Mouse (Mus musculus): ENCODE results near the gene Ccdc151. TPM values are rescaled to one million over a fixed set of nuclear protein-coding genes. Genes with fewer than 3 reads are reported as not detected.

Gene Ccdc151
- polyA plus RNA-seq, 1 experiment from 2014 or later = 4.0 TPM

DNA sequence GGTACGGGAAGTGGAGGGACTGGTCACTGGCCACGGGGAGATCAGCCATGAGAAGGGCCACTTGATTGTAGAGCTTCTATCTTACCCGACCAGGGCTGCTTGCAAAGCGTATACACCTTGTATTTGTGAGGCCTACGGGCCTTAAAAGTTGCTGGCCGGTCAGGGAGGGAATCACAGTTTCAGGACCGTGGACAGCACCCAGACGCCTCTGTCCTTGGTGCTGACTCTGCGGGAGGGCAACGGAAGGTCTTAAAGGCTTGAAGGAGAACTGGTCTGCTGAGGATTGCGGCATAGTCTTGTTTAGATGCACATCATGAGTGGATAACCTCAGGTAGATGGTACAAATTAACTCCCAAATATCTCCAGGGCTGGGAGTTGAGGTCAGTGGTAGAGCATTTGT is 52.1 kb downstream of the Ccdc151 start:
- no peaks in the 10 kb centered on the region for H3K36me3 ChIP-seq (replicated peaks)
- peak; percentile 87 for DNase-seq (ENCODE audit: low spot score)
- no peak overlapping the region for H3K27ac ChIP-seq (replicated peaks)
- peaks cover 18% of the 10 kb centered on the region for H3K4me1 ChIP-seq
- H3K4me3 ChIP-seq = no peak overlapping the region
- peaks cover 38% of the 10 kb centered on the region for H3K27me3 ChIP-seq (replicated peaks; ENCODE audit: low read depth, poor library complexity, severe bottlenecking)
- 15% methylated on average over 11 of the region's 11 CpGs for WGBS
- no peaks in the 10 kb centered on the region for H3K9me3 ChIP-seq

DNA sequence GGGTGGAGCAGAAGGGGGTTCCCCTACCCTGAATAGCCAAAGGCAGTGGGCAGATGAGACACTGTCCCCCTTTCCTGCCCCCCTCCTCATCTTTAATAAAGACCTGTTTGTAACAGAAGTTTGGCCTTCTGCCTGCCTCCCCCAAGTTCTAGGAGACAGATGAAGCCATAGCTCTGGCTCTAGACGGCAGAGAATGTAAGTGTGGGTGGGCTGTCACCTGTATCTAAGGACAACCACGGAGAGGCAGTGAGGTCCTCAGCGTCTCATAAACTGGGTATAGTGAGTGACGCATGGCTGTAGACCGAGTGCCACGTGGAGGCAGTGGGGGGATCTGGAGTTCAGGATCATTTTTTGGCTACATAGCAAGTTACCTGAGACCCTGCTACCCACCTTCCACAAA is 53.6 kb downstream of the Ccdc151 start:
- H3K27me3 ChIP-seq (replicated peaks; ENCODE audit: low read depth, poor library complexity, severe bottlenecking) = peaks cover 46% of the 10 kb centered on the region
- H3K36me3 ChIP-seq (replicated peaks) = no peaks in the 10 kb centered on the region
- 64% methylated on average over 6 of the region's 6 CpGs for WGBS
- DNase-seq (ENCODE audit: low spot score) = no peak
- peaks cover 20% of the 10 kb centered on the region for H3K4me1 ChIP-seq
- H3K4me3 ChIP-seq = no peak overlapping the region
- no peaks in the 10 kb centered on the region for H3K9me3 ChIP-seq
- H3K27ac ChIP-seq (replicated peaks) = no peak overlapping the region

DNA sequence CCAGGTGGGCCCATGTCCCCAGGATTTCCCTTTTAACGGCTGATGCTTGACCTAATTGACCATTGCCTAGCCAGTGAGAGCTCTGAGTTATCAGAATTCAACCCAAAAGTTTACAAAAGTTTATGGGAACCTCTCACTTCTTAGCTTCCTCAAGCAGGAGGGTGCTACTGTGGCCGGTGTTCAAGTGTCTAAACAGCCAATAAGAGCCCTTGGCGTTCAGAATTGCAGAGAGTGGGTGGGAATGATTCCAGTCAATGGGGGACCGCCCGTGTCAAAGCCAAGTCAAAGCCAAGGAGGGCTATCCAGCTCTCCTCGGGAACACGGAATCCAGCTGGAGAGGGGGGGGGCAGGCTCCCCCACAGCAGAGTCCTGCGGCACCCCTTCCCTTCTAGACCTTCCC is 54.3 kb downstream of the Ccdc151 start:
- no peak overlapping the region for H3K4me3 ChIP-seq
- H3K36me3 ChIP-seq (replicated peaks) = no peaks in the 10 kb centered on the region
- H3K4me1 ChIP-seq = peaks cover 17% of the 10 kb centered on the region
- H3K27me3 ChIP-seq (replicated peaks; ENCODE audit: low read depth, poor library complexity, severe bottlenecking) = peaks cover 53% of the 10 kb centered on the region
- H3K27ac ChIP-seq (replicated peaks) = no peak overlapping the region
- DNase-seq (ENCODE audit: low spot score) = no peak
- WGBS = 58% methylated on average over 8 of the region's 8 CpGs
- H3K9me3 ChIP-seq = no peaks in the 10 kb centered on the region

DNA sequence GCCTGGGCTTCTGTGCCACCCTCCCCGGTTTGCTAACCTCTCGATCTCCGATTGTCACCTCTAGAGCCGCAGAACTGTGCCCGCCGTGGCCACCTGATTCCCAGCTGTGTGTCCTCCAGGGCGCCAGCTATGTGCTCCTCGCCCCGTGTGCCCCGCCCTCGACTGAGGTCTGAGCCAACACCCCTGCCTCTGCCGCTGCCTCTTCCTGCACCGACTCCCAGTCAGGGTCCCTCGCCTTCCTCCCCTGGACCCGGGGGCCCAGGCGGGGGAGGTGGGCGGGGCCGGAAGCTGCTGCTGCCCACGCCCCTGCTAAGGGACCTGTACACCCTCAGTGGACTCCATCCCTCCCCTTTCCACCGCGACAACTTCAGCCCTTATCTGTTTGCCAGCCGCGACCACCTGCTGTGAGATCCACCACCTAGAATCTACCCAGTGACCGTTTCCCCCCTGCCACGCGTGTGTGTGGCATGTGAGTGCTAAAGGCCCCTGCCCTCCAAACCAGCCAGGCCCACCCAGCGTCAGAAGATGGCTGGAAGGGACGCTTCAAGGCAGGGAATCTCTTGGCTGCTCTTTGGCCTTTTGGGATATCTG is 54.8 kb downstream of the Ccdc151 start:
- peaks cover 53% of the 10 kb centered on the region for H3K27me3 ChIP-seq (replicated peaks; ENCODE audit: low read depth, poor library complexity, severe bottlenecking)
- H3K4me3 ChIP-seq = peak overlapping the region; percentile 44
- 4% methylated on average over 28 of the region's 28 CpGs for WGBS
- H3K27ac ChIP-seq (replicated peaks) = no peak overlapping the region; the same call in 1 of the 2 replicates
- H3K4me1 ChIP-seq = peaks cover 17% of the 10 kb centered on the region
- no peaks in the 10 kb centered on the region for H3K36me3 ChIP-seq (replicated peaks)
- H3K9me3 ChIP-seq = no peaks in the 10 kb centered on the region
- no peak for DNase-seq (ENCODE audit: low spot score)

DNA sequence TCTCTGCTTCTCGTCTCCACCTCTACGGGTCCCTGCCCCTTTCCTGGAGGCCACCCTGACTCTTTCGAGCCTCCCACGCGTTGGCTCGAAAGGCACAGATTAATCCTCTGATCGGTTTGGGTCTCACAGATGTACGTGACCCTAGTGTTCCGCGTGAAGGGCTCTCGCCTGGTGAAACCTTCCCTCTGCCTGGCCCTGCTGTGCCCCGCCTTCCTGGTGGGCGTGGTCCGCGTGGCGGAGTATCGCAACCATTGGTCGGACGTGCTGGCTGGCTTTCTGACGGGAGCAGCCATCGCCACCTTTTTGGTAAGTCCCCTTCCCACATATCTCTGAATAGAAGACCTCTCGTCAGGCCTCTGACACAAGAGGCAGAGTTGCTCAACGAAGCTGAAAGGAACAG is 58.2 kb downstream of the Ccdc151 start:
- Histone ChIP-seq H3K27me3 (replicated peaks; ENCODE audit: low read depth, poor library complexity, severe bottlenecking) (peaks cover 53% of the 10 kb centered on the region), H3K4me3 (no peak overlapping the region), H3K4me1 (peaks cover 17% of the 10 kb centered on the region), H3K27ac (replicated peaks) (no peak overlapping the region), H3K36me3 (replicated peaks) (no peaks in the 10 kb centered on the region), H3K9me3 (no peaks in the 10 kb centered on the region)
- WGBS = 25% methylated on average over 23 of the region's 23 CpGs
- DNase-seq (ENCODE audit: low spot score) = peak; percentile 50

DNA sequence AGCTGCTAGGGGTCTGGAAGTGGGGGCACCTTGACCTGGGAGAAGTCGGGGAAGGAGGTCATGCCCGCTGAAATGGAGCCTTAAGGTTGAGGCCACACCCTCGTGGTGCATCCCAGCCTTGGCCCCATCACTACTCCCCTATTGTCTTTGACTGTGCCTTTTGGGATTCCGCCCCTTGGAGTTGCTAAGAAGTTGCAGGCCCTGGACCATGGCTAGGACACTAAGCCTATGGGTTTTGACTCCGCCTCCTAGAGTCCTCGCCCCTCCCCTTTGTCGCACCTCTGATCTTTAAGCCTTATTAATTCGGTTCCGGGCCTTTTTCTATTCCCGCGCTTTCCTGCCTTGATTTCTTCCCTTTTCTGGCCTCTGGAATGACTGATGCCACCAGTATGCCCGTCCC is 58.8 kb downstream of the Ccdc151 start:
- no peak for DNase-seq (ENCODE audit: low spot score)
- WGBS = 53% methylated on average over 12 of the region's 12 CpGs

DNA sequence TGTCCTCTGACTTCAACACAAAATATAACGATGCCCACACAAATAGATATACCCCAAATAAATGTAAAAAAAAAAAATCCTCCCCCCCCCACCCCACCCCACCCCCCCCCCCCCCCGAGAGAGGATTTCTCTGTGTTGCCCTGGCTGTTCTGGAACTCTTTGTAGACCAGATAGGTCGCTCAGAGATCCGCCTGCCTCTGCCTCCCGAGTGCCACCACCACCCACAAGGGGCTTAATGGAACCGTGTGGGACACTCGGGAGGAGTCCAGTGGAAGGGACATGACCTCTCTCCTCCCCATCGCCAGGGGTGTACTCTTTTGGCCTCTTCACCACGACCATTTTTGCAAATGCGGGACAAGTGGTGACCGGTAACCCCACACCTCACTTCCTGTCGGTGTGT is 59.4 kb downstream of the Ccdc151 start:
- Histone ChIP-seq H3K27me3 (replicated peaks; ENCODE audit: low read depth, poor library complexity, severe bottlenecking) (peaks cover 46% of the 10 kb centered on the region), H3K4me1 (peaks cover 22% of the 10 kb centered on the region), H3K36me3 (replicated peaks) (no peaks in the 10 kb centered on the region), H3K4me3 (no peak overlapping the region), H3K9me3 (no peaks in the 10 kb centered on the region), H3K27ac (replicated peaks) (no peak overlapping the region)
- no peak for DNase-seq (ENCODE audit: low spot score)
- 77% methylated on average over 12 of the region's 12 CpGs for WGBS

More for the DNA sequence above, 58.8 kb downstream of the Ccdc151 start:
- Histone ChIP-seq H3K27me3 (replicated peaks; ENCODE audit: low read depth, poor library complexity, severe bottlenecking) (peaks cover 48% of the 10 kb centered on the region), H3K9me3 (no peaks in the 10 kb centered on the region), H3K36me3 (replicated peaks) (no peaks in the 10 kb centered on the region), H3K4me3 (no peak overlapping the region), H3K4me1 (peaks cover 17% of the 10 kb centered on the region), H3K27ac (replicated peaks) (no peak overlapping the region)

Other genes starting within 250 kb of the Ccdc151 start
- gene Spc24, start 242.3 kb downstream of the Ccdc151 start, polyA plus RNA-seq (2016; fragmentation: Nextera tagmentation; extraction: Ambion mirVana) = 187 TPM in 2 replicates
- gene Kank2, start 203.9 kb downstream of the Ccdc151 start, polyA plus RNA-seq (2016; fragmentation: Nextera tagmentation; extraction: Ambion mirVana) = 15.3 and 17.8 TPM in 2 replicates
- 0.48 and 0.52 TPM in 2 replicates for gene Angptl8, start 167.1 kb downstream of the Ccdc151 start, polyA plus RNA-seq (2016; fragmentation: Nextera tagmentation; extraction: Ambion mirVana)
- gene Dock6, start 150.0 kb downstream of the Ccdc151 start, polyA plus RNA-seq (2016; fragmentation: Nextera tagmentation; extraction: Ambion mirVana) = 27.2 and 28.0 TPM in 2 replicates
- gene Rab3d, start 84.4 kb downstream of the Ccdc151 start, polyA plus RNA-seq (2016; fragmentation: Nextera tagmentation; extraction: Ambion mirVana) = 5.4 and 6.9 TPM in 2 replicates
- gene Ccdc159, start 75.2 kb downstream of the Ccdc151 start, polyA plus RNA-seq (2016; fragmentation: Nextera tagmentation; extraction: Ambion mirVana) = 3.3 and 3.5 TPM in 2 replicates
- 31.1 and 33.1 TPM in 2 replicates for gene Tmem205, start 75.1 kb downstream of the Ccdc151 start, polyA plus RNA-seq (2016; fragmentation: Nextera tagmentation; extraction: Ambion mirVana)
- gene Plppr2, start 65.6 kb downstream of the Ccdc151 start, polyA plus RNA-seq (2016; fragmentation: Nextera tagmentation; extraction: Ambion mirVana) = 9.5 and 9.6 TPM in 2 replicates
- 7.1 and 8.0 TPM in 2 replicates for gene Swsap1, start 46.9 kb downstream of the Ccdc151 start, polyA plus RNA-seq (2016; fragmentation: Nextera tagmentation; extraction: Ambion mirVana)
- gene Epor, start 39.1 kb downstream of the Ccdc151 start, polyA plus RNA-seq (2016; fragmentation: Nextera tagmentation; extraction: Ambion mirVana) = 7.9 and 8.6 TPM in 2 replicates
- gene Rgl3, start 13.2 kb downstream of the Ccdc151 start, polyA plus RNA-seq (2016; fragmentation: Nextera tagmentation; extraction: Ambion mirVana) = 4.0 and 5.6 TPM in 2 replicates
- gene Prkcsh, start 172 bp upstream of the Ccdc151 start, polyA plus RNA-seq (2016; fragmentation: Nextera tagmentation; extraction: Ambion mirVana) = 107 and 115 TPM in 2 replicates
- gene Elavl3, start 49.4 kb upstream of the Ccdc151 start, polyA plus RNA-seq (2016; fragmentation: Nextera tagmentation; extraction: Ambion mirVana) = 8.2 and 10.1 TPM in 2 replicates
- not detected in 2 replicates for gene Gm49318, start 68.6 kb upstream of the Ccdc151 start, polyA plus RNA-seq (2016; fragmentation: Nextera tagmentation; extraction: Ambion mirVana)
- gene Zfp653, start 68.7 kb upstream of the Ccdc151 start, polyA plus RNA-seq (2016; fragmentation: Nextera tagmentation; extraction: Ambion mirVana) = 9.1 and 10.2 TPM in 2 replicates
- 38.6 and 41.7 TPM in 2 replicates for gene Ecsit, start 82.8 kb upstream of the Ccdc151 start, polyA plus RNA-seq (2016; fragmentation: Nextera tagmentation; extraction: Ambion mirVana)
- gene Cnn1, start 96.6 kb upstream of the Ccdc151 start, polyA plus RNA-seq (2016; fragmentation: Nextera tagmentation; extraction: Ambion mirVana) = 1.3 and 3.1 TPM in 2 replicates
- gene Elof1, start 114.5 kb upstream of the Ccdc151 start, polyA plus RNA-seq (2016; fragmentation: Nextera tagmentation; extraction: Ambion mirVana) = 241 and 245 TPM in 2 replicates
- gene Acp5, start 133.1 kb upstream of the Ccdc151 start, polyA plus RNA-seq (2016; fragmentation: Nextera tagmentation; extraction: Ambion mirVana) = 16.6 and 17.5 TPM in 2 replicates
- 45.1 and 48.2 TPM in 2 replicates for gene Pigyl, start 154.2 kb upstream of the Ccdc151 start, polyA plus RNA-seq (2016; fragmentation: Nextera tagmentation; extraction: Ambion mirVana)
- 0.24 and 0.26 TPM in 2 replicates for gene Zfp872, start 185.5 kb upstream of the Ccdc151 start, polyA plus RNA-seq (2016; fragmentation: Nextera tagmentation; extraction: Ambion mirVana)
- gene Zfp809, start 223.1 kb upstream of the Ccdc151 start, polyA plus RNA-seq (2016; fragmentation: Nextera tagmentation; extraction: Ambion mirVana) = 11.2 and 12.7 TPM in 2 replicates

All from embryonic facial prominence, embryonic 10.5 days (tissue).